ENCODE assay signal across 8 mouse cellular contexts in genomic region chr19:16781406-16782019, GRCm38 (mm10). TPM values are rescaled to one million over a fixed set of nuclear protein-coding genes. Genes with fewer than 3 reads are reported as not detected.
DNase-seq lines count a peak whose midpoint lies in the region; ATAC-seq and TF ChIP-seq lines count a peak whose summit lies in the region.

No protein-coding gene starts in this region.

- no peaks in the 10 kb centered on the region for H3K27me3 ChIP-seq in spleen, adult 2 months (ENCODE audit: control insufficient read depth, insufficient read depth, low read length)
- H3K27me3 ChIP-seq in forebrain, embryonic 10.5 days (ENCODE audit: poor library complexity, severe bottlenecking), result peaks cover 27% of the 10 kb centered on the region
- H3K27me3 ChIP-seq in limb, embryonic 11.5 days (ENCODE audit: control insufficient read depth, insufficient read depth, low read length), result no peaks in the 10 kb centered on the region; the same call in 1 of the 2 replicates
- 0 out of 2 replicates have a peak, but pooled peaks cover 3% of the 10 kb centered on the region for H3K27me3 ChIP-seq in neural tube, embryonic 14.5 days (ENCODE audit: control insufficient read depth, insufficient read depth, low read length)

- peak overlapping the region; percentile 24 for H3K9ac ChIP-seq in limb, embryonic 11.5 days (ENCODE audit: low read length)
- no peak overlapping the region for H3K9ac ChIP-seq in neural tube, embryonic 14.5 days (replicated peaks; ENCODE audit: low read depth, low read length)

- peaks cover 7% of the 10 kb centered on the region; the same call in 1 of the 2 replicates for H3K4me1 ChIP-seq in spleen, adult 2 months (ENCODE audit: control insufficient read depth, insufficient read depth, insufficient read length)
- H3K4me1 ChIP-seq in forebrain, embryonic 10.5 days, result peaks cover 18% of the 10 kb centered on the region
- H3K4me1 ChIP-seq in limb, embryonic 11.5 days (ENCODE audit: control insufficient read depth, insufficient read depth, low read length), result no peaks in the 10 kb centered on the region
- no peaks in the 10 kb centered on the region for H3K4me1 ChIP-seq in neural tube, embryonic 14.5 days (ENCODE audit: control insufficient read depth, insufficient read depth, low read length)

- H3K4me3 ChIP-seq in spleen, adult 2 months (ENCODE audit: extremely low read depth, insufficient read depth, insufficient read length), result peak overlapping the region; percentile 87
- peak overlapping the region; percentile 79 for H3K4me3 ChIP-seq in forebrain, embryonic 10.5 days
- H3K4me3 ChIP-seq in limb, embryonic 11.5 days (ENCODE audit: low read depth, low read length), result peak overlapping the region; percentile 60
- peak overlapping the region; percentile 68 for H3K4me3 ChIP-seq in neural tube, embryonic 14.5 days (ENCODE audit: low read depth, low read length)

- WGBS in spleen, adult 2 months, result 5% methylated on average over 10 of the region's 10 CpGs
- WGBS in forebrain, embryonic 10.5 days, result 14% methylated on average over 10 of the region's 10 CpGs
- 14% methylated on average over 10 of the region's 10 CpGs for WGBS in limb, embryonic 11.5 days
- WGBS in neural tube, embryonic 14.5 days, result 12% methylated on average over 10 of the region's 10 CpGs

- no peak for DNase-seq in spleen, adult 2 months (ENCODE audit: low read depth in 1 of 2, low spot score in 2 of 2)
- no peak for DNase-seq in spleen, postnatal 36 days (ENCODE audit: low spot score in 2 of 2)
- no peak for DNase-seq in forebrain, embryonic 10.5 days (ENCODE audit: extremely low spot score, low spot score)
- no peak for DNase-seq in limb, embryonic 11.5 days (ENCODE audit: low spot score)
- DNase-seq in right cerebral cortex, postnatal 25 days, result no peak
- no peak for DNase-seq in cerebellum, postnatal 10 days
- DNase-seq in natural killer cell, adult 2 months (ENCODE audit: low spot score in 2 of 2), result no peak

- no peak for TF ChIP-seq POLR2A in spleen, adult 2 months (IDR thresholded peaks at IDR 0.05; ENCODE audit: low read depth, low read length)

- H3K36me3 ChIP-seq in spleen, adult 2 months (ENCODE audit: control insufficient read depth, insufficient read depth, low read length), result no peaks in the 10 kb centered on the region
- no peaks in the 10 kb centered on the region for H3K36me3 ChIP-seq in forebrain, embryonic 10.5 days (replicated peaks)
- no peaks in the 10 kb centered on the region for H3K36me3 ChIP-seq in limb, embryonic 11.5 days (ENCODE audit: control insufficient read depth, insufficient read depth, low read length)
- H3K36me3 ChIP-seq in neural tube, embryonic 14.5 days (ENCODE audit: control insufficient read depth, insufficient read depth, low read length), result no peaks in the 10 kb centered on the region

- no peaks in the 10 kb centered on the region for H3K9me3 ChIP-seq in forebrain, embryonic 10.5 days
- H3K9me3 ChIP-seq in limb, embryonic 11.5 days (ENCODE audit: control insufficient read depth, low read length), result no peaks in the 10 kb centered on the region
- H3K9me3 ChIP-seq in neural tube, embryonic 14.5 days (ENCODE audit: control insufficient read depth, low read length), result no peaks in the 10 kb centered on the region

- TF ChIP-seq CTCF in spleen, adult 2 months (IDR thresholded peaks at IDR 0.05; ENCODE audit: extremely low read depth, insufficient read depth, insufficient read length, insufficient replicate concordance), result no peak

- H3K27ac ChIP-seq in spleen, adult 2 months (ENCODE audit: insufficient read depth, low read length), result peak overlapping the region; percentile 69
- H3K27ac ChIP-seq in forebrain, embryonic 10.5 days, result peak overlapping the region; percentile 87
- no peak overlapping the region for H3K27ac ChIP-seq in limb, embryonic 11.5 days (replicated peaks; ENCODE audit: low read depth, low read length)
- H3K27ac ChIP-seq in neural tube, embryonic 14.5 days (ENCODE audit: low read depth, low read length), result no peak overlapping the region

- no peak for ATAC-seq in limb, embryonic 11.5 days (ENCODE audit: insufficient number of reproducible peaks, low FRiP score, low TSS enrichment, low read depth)
- ATAC-seq in neural tube, embryonic 14.5 days (ENCODE audit: low read depth), result 0 out of 2 replicates have a peak, but pooled peaks have one; percentile 1

- peak overlapping the region; percentile 92 for H3K4me2 ChIP-seq in limb, embryonic 11.5 days (ENCODE audit: low read depth, severe bottlenecking)
- peak overlapping the region; percentile 96 for H3K4me2 ChIP-seq in neural tube, embryonic 14.5 days (ENCODE audit: low read depth, low read length)

RNA-seq across cellular contexts. Expression of gene Vps13a, which starts 0.8 kb away (rescaled TPM):
- polyA plus RNA-seq in spleen, adult 2 months (2012; rRNA removed), result 2.3 and 2.9 TPM in 2 replicates
- polyA plus RNA-seq in forebrain, embryonic 10.5 days (2016; fragmentation: Nextera tagmentation; extraction: Ambion mirVana), result 11.4 and 12.7 TPM in 2 replicates
- polyA plus RNA-seq in limb, embryonic 11.5 days (2014; fragmentation: Nextera tagmentation; extraction: Ambion mirVana), result 8.1 and 8.5 TPM in 2 replicates
- 11.2 and 12.0 TPM in 2 replicates for polyA plus RNA-seq in neural tube, embryonic 14.5 days (2014; fragmentation: Nextera tagmentation; extraction: Ambion mirVana)

Comparison
In these comparisons a context has a peak if more than half of its experiments do, and no peak if none do; other contexts are left out.
1. H3K27ac ChIP-seq: peak in spleen, adult 2 months (single experiment) and forebrain, embryonic 10.5 days (single experiment); none in limb, embryonic 11.5 days (single experiment) and neural tube, embryonic 14.5 days (single experiment).
2. Peak in every context shown above with its lines, with median percentiles within 50 percentile points of each other: H3K4me3 ChIP-seq.